Mouse (Mus musculus) hindbrain, embryonic 12.5 days (tissue): ENCODE data around the gene Ephb4. TPM values are rescaled to one million over a fixed set of nuclear protein-coding genes. Genes with fewer than 3 reads are reported as not detected.

Source experiments
- ATAC-seq: fragments of 200-750 bp; cut with Nextera tagmentation; 2 replicates; pipeline ENCODE4 v1.8.0; 2017; ENCODE audit warnings: moderate TSS enrichment; ENCODE audit not compliant: low FRiP score
- H3K27ac ChIP-seq: fragments of 300-500 bp; sonication (generic); 2 replicates; pipeline ENCODE4 v1.5.1; 2016; ENCODE audit warnings: mild to moderate bottlenecking
- H3K27me3 ChIP-seq: fragments of 300-500 bp; sonication (generic); 2 replicates; pipeline ENCODE4 v1.6.1; 2016; ENCODE audit warnings: mild to moderate bottlenecking
- H3K36me3 ChIP-seq: fragments of 300-500 bp; sonication (generic); 2 replicates; pipeline ENCODE4 v1.6.1; 2016; ENCODE audit warnings: mild to moderate bottlenecking
- H3K4me1 ChIP-seq: fragments of 300-500 bp; sonication (generic); 2 replicates; pipeline ENCODE4 v1.6.1; 2016
- H3K4me2 ChIP-seq: fragments of 300-500 bp; sonication (generic); replicated peaks from 2 replicates; pipeline ENCODE4 v1.6.1; 2016; ENCODE audit warnings: mild to moderate bottlenecking
- H3K4me3 ChIP-seq: fragments of 300-500 bp; sonication (generic); 2 replicates; pipeline ENCODE4 v1.5.1; 2016; ENCODE audit warnings: mild to moderate bottlenecking
- H3K9ac ChIP-seq: fragments of 300-500 bp; sonication (generic); 2 replicates; pipeline ENCODE4 v1.6.1; 2016; ENCODE audit warnings: mild to moderate bottlenecking, moderate library complexity
- H3K9me3 ChIP-seq: fragments of 300-500 bp; sonication (generic); replicated peaks from 2 replicates; pipeline ENCODE4 v1.6.1; 2016; ENCODE audit warnings: mild to moderate bottlenecking
- WGBS: fragments of 180-500 bp; shearing (Covaris S2); methylation state at CpG from one replicate; pipeline ENCODE4 v1.1.7; 2016; 5-methylcytosine and 5-hydroxymethylcytosine counted together
- polyA plus RNA-seq: library from polyadenylated mRNA; unstranded; fragments of >200 nt; fragmentation: Nextera tagmentation; extraction: Ambion mirVana; gene quantifications from 2 replicates; pipeline ENCODE4 v1.2.1, GENCODE M21; 2016

Ephb4 gene
- polyA plus RNA-seq, 1 experiment from 2014 or later: 40.9 TPM

GRCm38 (mm10) chr5:137411235-137411634 is 61.3 kb downstream of the Ephb4 start:
- WGBS: 79% methylated on average over 8 of the region's 8 CpGs
- Histone ChIP-seq H3K36me3 (no peaks in the 10 kb centered on the region), H3K9ac (no peak overlapping the region), H3K27ac (no peak overlapping the region), H3K4me1 (peaks cover 15% of the 10 kb centered on the region), H3K4me3 (no peak overlapping the region), H3K4me2 (no peak overlapping the region), H3K9me3 (no peaks in the 10 kb centered on the region), H3K27me3 (no peaks in the 10 kb centered on the region)
- ATAC-seq: no peak

GRCm38 (mm10) chr5:137414253-137414652 is 64.3 kb downstream of the Ephb4 start:
- Histone ChIP-seq H3K4me3 (no peak overlapping the region), H3K9me3 (no peaks in the 10 kb centered on the region), H3K27ac (no peak overlapping the region), H3K36me3 (no peaks in the 10 kb centered on the region), H3K27me3 (no peaks in the 10 kb centered on the region), H3K9ac (no peak overlapping the region), H3K4me1 (no peaks in the 10 kb centered on the region), H3K4me2 (no peak overlapping the region)
- no peak for ATAC-seq
- WGBS: 64% methylated on average over 5 of the region's 5 CpGs

GRCm38 (mm10) chr5:137419105-137419504 is 69.2 kb downstream of the Ephb4 start:
- no peak overlapping the region for H3K27ac ChIP-seq
- H3K4me3 ChIP-seq: no peak overlapping the region
- no peaks in the 10 kb centered on the region for H3K36me3 ChIP-seq
- no peak overlapping the region for H3K9ac ChIP-seq
- no peaks in the 10 kb centered on the region for H3K4me1 ChIP-seq
- 75% methylated on average over 9 of the region's 9 CpGs for WGBS
- no peak for ATAC-seq
- H3K27me3 ChIP-seq: no peaks in the 10 kb centered on the region
- H3K4me2 ChIP-seq: no peak overlapping the region
- H3K9me3 ChIP-seq: no peaks in the 10 kb centered on the region

- no peak for ATAC-seq
- Histone ChIP-seq H3K36me3 (no peaks in the 10 kb centered on the region), H3K4me3 (no peak overlapping the region), H3K27ac (no peak overlapping the region), H3K27me3 (no peaks in the 10 kb centered on the region), H3K4me1 (no peaks in the 10 kb centered on the region), H3K9ac (no peak overlapping the region), H3K9me3 (no peaks in the 10 kb centered on the region), H3K4me2 (no peak overlapping the region)
- 75% methylated on average over 4 of the region's 4 CpGs for WGBS
Observed at GRCm38 (mm10) chr5:137419841-137420240, 69.9 kb downstream of the Ephb4 start.

GRCm38 (mm10) chr5:137425648-137426047 is 75.7 kb downstream of the Ephb4 start:
- no peak overlapping the region for H3K27ac ChIP-seq
- H3K27me3 ChIP-seq: no peaks in the 10 kb centered on the region
- H3K36me3 ChIP-seq: no peaks in the 10 kb centered on the region
- no peak overlapping the region for H3K4me3 ChIP-seq
- 71% methylated on average over 6 of the region's 6 CpGs for WGBS
- ATAC-seq: no peak
- no peak overlapping the region for H3K4me2 ChIP-seq
- H3K9me3 ChIP-seq: no peaks in the 10 kb centered on the region
- no peak overlapping the region for H3K9ac ChIP-seq
- no peaks in the 10 kb centered on the region for H3K4me1 ChIP-seq

Other genes with a start within 250 kb of the Ephb4 start
- gene Trim56, start 233.9 kb upstream of the Ephb4 start, polyA plus RNA-seq: 4.2 and 5.7 TPM in 2 replicates
- not detected in 2 replicates for gene Muc3, start 200.8 kb upstream of the Ephb4 start, polyA plus RNA-seq
- not detected in 2 replicates for gene Muc3a, start 137.7 kb upstream of the Ephb4 start, polyA plus RNA-seq
- 12.6 and 13.1 TPM in 2 replicates for gene Ache, start 62.6 kb upstream of the Ephb4 start, polyA plus RNA-seq
- 8.1 and 10.3 TPM in 2 replicates for gene Ufsp1, start 55.5 kb upstream of the Ephb4 start, polyA plus RNA-seq
- 151 and 152 TPM in 2 replicates for gene Srrt, start 42.4 kb upstream of the Ephb4 start, polyA plus RNA-seq
- gene Trip6, start 35.7 kb upstream of the Ephb4 start, polyA plus RNA-seq: 40.0 and 40.7 TPM in 2 replicates
- 21.9 and 23.6 TPM in 2 replicates for gene Slc12a9, start 16.5 kb upstream of the Ephb4 start, polyA plus RNA-seq
- gene Zan, start 127.0 kb downstream of the Ephb4 start, polyA plus RNA-seq: 0.09 and 0.15 TPM in 2 replicates
- gene Pop7, start 152.4 kb downstream of the Ephb4 start, polyA plus RNA-seq: 60.7 and 61.3 TPM in 2 replicates
- gene Gigyf1, start 168.4 kb downstream of the Ephb4 start, polyA plus RNA-seq: 17.9 and 19.0 TPM in 2 replicates
- not detected in 2 replicates for gene Epo, start 183.1 kb downstream of the Ephb4 start, polyA plus RNA-seq
- 466 and 467 TPM in 2 replicates for gene Gnb2, start 183.4 kb downstream of the Ephb4 start, polyA plus RNA-seq
- gene Actl6b, start 203.4 kb downstream of the Ephb4 start, polyA plus RNA-seq: 103 and 108 TPM in 2 replicates
- gene Tfr2, start 219.7 kb downstream of the Ephb4 start, polyA plus RNA-seq: 3.3 and 3.4 TPM in 2 replicates